Mouse (Mus musculus) spleen, adult 2 months (tissue): ENCODE data around the gene Olfr71.

Experiments
- CTCF ChIP-seq: fragments of 200-500 bp; IDR thresholded peaks from 2 replicates; pipeline ENCODE4 v1.5.1; 2011; ENCODE audit warnings: mild to moderate bottlenecking, inconsistent platforms; ENCODE audit not compliant: insufficient read depth, insufficient read length, insufficient replicate concordance; ENCODE audit errors: extremely low read depth
- POLR2A ChIP-seq: fragments of 200-500 bp; IDR thresholded peaks from 2 replicates; pipeline ENCODE4 v1.6.1; 2011; ENCODE audit warnings: low read depth, low read length, inconsistent platforms

GRCm38 (mm10) chr4:43713652-43714219 is 3.7 kb upstream of the Olfr71 start:
- TF ChIP-seq CTCF, result no peak
- no peak for TF ChIP-seq POLR2A
